Mouse (Mus musculus): ENCODE results near the gene Bicdl1. TPM values are rescaled to one million over a fixed set of nuclear protein-coding genes. Genes with fewer than 3 reads are reported as not detected.
A peak's percentile ranks its signal among the peaks of the same experiment; 100 is the strongest.

Bicdl1 gene
- polyA plus RNA-seq, 1 experiment, result 6.5 TPM

GRCm38 (mm10) chr5:115633060-115633459, 98.4 kb downstream of the Bicdl1 start:
- peak overlapping the region; percentile 97 for H3K4me3 ChIP-seq (replicated peaks)
- no peaks in the 10 kb centered on the region for H3K9me3 ChIP-seq
- peaks cover 80% of the 10 kb centered on the region for H3K4me1 ChIP-seq
- H3K27me3 ChIP-seq (replicated peaks), result no peaks in the 10 kb centered on the region
- H3K36me3 ChIP-seq (replicated peaks; ENCODE audit: low read length), result peaks cover 42% of the 10 kb centered on the region
- TF ChIP-seq GATA1 (IDR thresholded peaks at IDR 0.05; ENCODE audit: borderline replicate concordance, low read length) (no peak), FLI1 (IDR thresholded peaks at IDR 0.05; ENCODE audit: low read length) (no peak)

GRCm38 (mm10) chr5:115632358-115632714, 99.1 kb downstream of the Bicdl1 start:
- Histone ChIP-seq H3K4me1 (peaks cover 82% of the 10 kb centered on the region), H3K27me3 (replicated peaks) (no peaks in the 10 kb centered on the region), H3K4me3 (replicated peaks) (peak overlapping the region; percentile 97), H3K9me3 (no peaks in the 10 kb centered on the region), H3K36me3 (replicated peaks; ENCODE audit: low read length) (peaks cover 34% of the 10 kb centered on the region)
- TF ChIP-seq FLI1 (IDR thresholded peaks at IDR 0.05; ENCODE audit: low read length) (no peak), GATA1 (IDR thresholded peaks at IDR 0.05; ENCODE audit: borderline replicate concordance, low read length) (no peak)

- Histone ChIP-seq H3K36me3 (replicated peaks; ENCODE audit: low read length) (peaks cover 28% of the 10 kb centered on the region), H3K4me3 (replicated peaks) (peak within 1 kb of the TSS; percentile 97), H3K27me3 (replicated peaks) (peaks cover 2% of the 10 kb centered on the region), H3K4me1 (peaks cover 82% of the 10 kb centered on the region), H3K9me3 (no peaks in the 10 kb centered on the region)
- TF ChIP-seq GATA1 (IDR thresholded peaks at IDR 0.05; ENCODE audit: borderline replicate concordance, low read length), result no peak
Measured at GRCm38 (mm10) chr5:115631505-115632357, 99.7 kb downstream of the Bicdl1 start, which contains the start of gene Rab35. Gene Rab35, plus strand, starts transcription at chr5:115631908.

GRCm38 (mm10) chr5:115630291-115630690, 101.1 kb downstream of the Bicdl1 start:
- TF ChIP-seq GATA1 (IDR thresholded peaks at IDR 0.05; ENCODE audit: borderline replicate concordance, low read length), result no peak
- TF ChIP-seq FLI1 (IDR thresholded peaks at IDR 0.05; ENCODE audit: low read length), result no peak
- Histone ChIP-seq H3K9me3 (no peaks in the 10 kb centered on the region), H3K27me3 (replicated peaks) (peaks cover 2% of the 10 kb centered on the region), H3K4me1 (peaks cover 77% of the 10 kb centered on the region), H3K36me3 (replicated peaks; ENCODE audit: low read length) (peaks cover 20% of the 10 kb centered on the region), H3K4me3 (replicated peaks) (peak overlapping the region; percentile 97)

GRCm38 (mm10) chr5:115629672-115630071, 101.7 kb downstream of the Bicdl1 start:
- TF ChIP-seq GATA1 (IDR thresholded peaks at IDR 0.05; ENCODE audit: borderline replicate concordance, low read length) (no peak), FLI1 (IDR thresholded peaks at IDR 0.05; ENCODE audit: low read length) (no peak)
- H3K27me3 ChIP-seq (replicated peaks), result peaks cover 2% of the 10 kb centered on the region
- no peak overlapping the region for H3K4me3 ChIP-seq (replicated peaks)
- H3K4me1 ChIP-seq, result peaks cover 72% of the 10 kb centered on the region
- peaks cover 17% of the 10 kb centered on the region for H3K36me3 ChIP-seq (replicated peaks; ENCODE audit: low read length)
- no peaks in the 10 kb centered on the region for H3K9me3 ChIP-seq

GRCm38 (mm10) chr5:115628083-115628482, 103.3 kb downstream of the Bicdl1 start:
- TF ChIP-seq GATA1 (IDR thresholded peaks at IDR 0.05; ENCODE audit: borderline replicate concordance, low read length) (no peak), FLI1 (IDR thresholded peaks at IDR 0.05; ENCODE audit: low read length) (no peak)
- no peaks in the 10 kb centered on the region for H3K9me3 ChIP-seq

GRCm38 (mm10) chr5:115626237-115626886, 105.1 kb downstream of the Bicdl1 start:
- Histone ChIP-seq H3K4me3 (replicated peaks) (no peak overlapping the region), H3K9me3 (no peaks in the 10 kb centered on the region), H3K36me3 (replicated peaks; ENCODE audit: low read length) (peaks cover 17% of the 10 kb centered on the region), H3K27me3 (replicated peaks) (peaks cover 2% of the 10 kb centered on the region), H3K4me1 (peaks cover 58% of the 10 kb centered on the region)
- TF ChIP-seq GATA1 (IDR thresholded peaks at IDR 0.05; ENCODE audit: borderline replicate concordance, low read length) (no peak), FLI1 (IDR thresholded peaks at IDR 0.05; ENCODE audit: low read length) (no peak)

More at GRCm38 (mm10) chr5:115628083-115628482, 103.3 kb downstream of the Bicdl1 start:
- Histone ChIP-seq H3K36me3 (replicated peaks; ENCODE audit: low read length) (peaks cover 4% of the 10 kb centered on the region), H3K27me3 (replicated peaks) (peaks cover 2% of the 10 kb centered on the region), H3K4me1 (peaks cover 65% of the 10 kb centered on the region), H3K4me3 (replicated peaks) (peak overlapping the region; percentile 20)

DNA sequence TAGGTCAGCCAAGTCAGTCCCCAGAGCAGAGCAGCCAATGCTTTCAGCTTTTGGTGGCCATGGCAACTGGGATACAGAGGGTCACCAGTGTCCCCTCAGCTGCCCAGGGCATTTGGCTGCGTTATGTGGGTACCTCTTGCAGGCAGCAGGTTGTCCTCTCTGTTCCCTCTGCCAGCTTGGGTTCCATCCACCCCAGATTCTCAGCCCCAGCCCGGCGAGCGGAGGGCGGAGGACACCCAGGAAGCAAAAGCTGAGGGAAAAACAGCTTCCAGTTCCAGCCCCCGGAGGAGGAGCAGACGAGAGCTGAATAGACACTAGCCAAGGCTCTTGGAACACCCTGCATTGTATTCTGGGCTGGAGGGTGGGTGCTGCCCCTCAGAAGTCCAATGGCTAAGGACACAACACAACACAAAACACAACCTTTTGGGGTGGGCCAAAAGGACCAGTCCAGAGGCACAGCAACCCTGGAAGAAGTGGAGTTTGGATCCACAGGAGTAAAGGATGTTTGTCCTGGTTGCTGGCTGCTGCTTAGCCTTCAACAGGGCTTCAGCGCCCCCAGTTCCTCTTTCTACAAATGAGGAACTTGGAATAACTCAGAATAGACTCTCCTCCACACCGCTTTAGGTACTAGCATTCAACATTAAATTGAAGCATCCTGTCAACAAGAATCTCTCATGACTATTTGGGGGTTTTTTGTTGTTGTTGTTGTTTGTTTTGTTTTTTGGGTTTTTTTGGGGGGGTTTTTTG, 107.6 kb downstream of the Bicdl1 start:
- no peaks in the 10 kb centered on the region for H3K9me3 ChIP-seq
- H3K36me3 ChIP-seq (replicated peaks; ENCODE audit: low read length), result peaks cover 40% of the 10 kb centered on the region
- TF ChIP-seq FLI1 (IDR thresholded peaks at IDR 0.05; ENCODE audit: low read length) (no peak), GATA1 (IDR thresholded peaks at IDR 0.05; ENCODE audit: borderline replicate concordance, low read length) (no peak)
- H3K4me1 ChIP-seq, result peaks cover 43% of the 10 kb centered on the region
- H3K27me3 ChIP-seq (replicated peaks), result peaks cover 2% of the 10 kb centered on the region
- peak overlapping the region; percentile 59 for H3K4me3 ChIP-seq (replicated peaks)

DNA sequence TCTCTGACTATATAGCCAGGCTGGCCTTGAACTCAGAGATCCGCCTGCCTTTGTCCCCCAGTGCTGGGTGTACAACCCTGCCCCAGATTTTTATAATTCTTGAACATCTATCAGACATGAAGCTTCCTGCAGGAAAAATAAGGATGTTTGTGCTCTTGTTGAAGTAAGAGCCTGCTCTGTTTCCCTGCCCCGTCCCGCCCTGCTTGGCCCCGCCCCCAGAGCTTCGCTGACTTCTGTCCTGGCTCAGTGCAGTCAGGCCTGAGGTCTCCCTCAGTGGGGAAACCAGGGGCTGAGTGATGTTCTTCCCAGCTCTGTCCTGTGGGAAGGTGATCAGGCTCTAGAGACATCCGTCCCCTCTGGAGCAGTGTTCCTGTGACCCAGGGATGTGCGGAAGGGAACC, 108.7 kb downstream of the Bicdl1 start:
- Histone ChIP-seq H3K4me3 (replicated peaks) (no peak overlapping the region), H3K4me1 (peaks cover 33% of the 10 kb centered on the region), H3K9me3 (no peaks in the 10 kb centered on the region), H3K27me3 (replicated peaks) (peaks cover 2% of the 10 kb centered on the region), H3K36me3 (replicated peaks; ENCODE audit: low read length) (peaks cover 51% of the 10 kb centered on the region)
- TF ChIP-seq FLI1 (IDR thresholded peaks at IDR 0.05; ENCODE audit: low read length) (no peak), GATA1 (IDR thresholded peaks at IDR 0.05; ENCODE audit: borderline replicate concordance, low read length) (no peak)

Data from megakaryocyte, embryonic 14.5 days (primary cell).